In the genomic region with DNA sequence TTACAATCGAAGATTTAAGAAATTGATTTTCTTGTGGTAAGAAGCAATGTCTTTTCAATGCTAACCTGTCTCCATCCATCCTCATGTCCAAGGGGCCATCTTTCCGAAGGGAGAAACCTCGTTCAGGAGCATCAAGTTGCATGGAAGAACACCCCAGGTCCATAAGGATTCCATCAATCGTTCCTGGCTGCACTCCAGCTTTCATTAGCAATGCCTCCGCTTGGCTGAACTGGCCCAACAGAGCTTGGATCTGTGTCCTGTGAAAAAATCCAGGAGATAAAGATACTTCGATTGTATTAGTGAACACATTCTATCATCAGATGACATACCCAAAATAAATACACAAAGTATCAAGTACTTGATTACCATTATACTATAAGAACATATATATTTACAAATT, we compare ENCODE assay signal across 26 mouse cellular contexts.
DNase-seq lines count a peak whose midpoint lies in the region; ATAC-seq and TF ChIP-seq lines count a peak whose summit lies in the region.
"Had no signal": no experiment of that assay in that cellular context is flagged by ENCODE, and none has a peak within 500 bp of the region (broad histone marks: within the 10 kb centered on the region; RNA-seq: fewer than 3 reads in every experiment).

No protein-coding gene starts in this region.

- H3K4me3 ChIP-seq in hindbrain, postnatal 0 days (ENCODE audit: low read length) = no peak overlapping the region
- H3K4me3 ChIP-seq in hindbrain, embryonic 16.5 days (ENCODE audit: low read length) = no peak overlapping the region
- H3K4me3 ChIP-seq: forebrain, embryonic 10.5 days; hindbrain, embryonic 15.5 days; limb, embryonic 13.5 days; liver, embryonic 12.5 days; midbrain, embryonic 15.5 days had no signal

- H3K9me3 ChIP-seq in hindbrain, postnatal 0 days (ENCODE audit: low read length) = no peaks in the 10 kb centered on the region
- no peaks in the 10 kb centered on the region for H3K9me3 ChIP-seq in hindbrain, embryonic 16.5 days (ENCODE audit: control insufficient read depth, low read length)
- H3K9me3 ChIP-seq: forebrain, embryonic 10.5 days; hindbrain, embryonic 15.5 days; limb, embryonic 13.5 days; liver, embryonic 12.5 days; midbrain, embryonic 15.5 days had no signal

- no peaks in the 10 kb centered on the region for H3K27me3 ChIP-seq in hindbrain, postnatal 0 days (ENCODE audit: insufficient read depth, low read length)
- no peaks in the 10 kb centered on the region for H3K27me3 ChIP-seq in hindbrain, embryonic 16.5 days (replicated peaks; ENCODE audit: control insufficient read depth, insufficient read depth, low read length)
- H3K27me3 ChIP-seq: hindbrain, embryonic 15.5 days; limb, embryonic 13.5 days; liver, embryonic 12.5 days; midbrain, embryonic 15.5 days; Patski had no signal

- no peak overlapping the region for H3K4me2 ChIP-seq in hindbrain, postnatal 0 days (ENCODE audit: low read depth, low read length)
- no peak overlapping the region for H3K4me2 ChIP-seq in hindbrain, embryonic 16.5 days (ENCODE audit: low read length)
- H3K4me2 ChIP-seq: hindbrain, embryonic 15.5 days; limb, embryonic 13.5 days; liver, embryonic 12.5 days; midbrain, embryonic 15.5 days had no signal

- WGBS in hindbrain, postnatal 0 days = 72% methylated on average over 6 of the region's 6 CpGs
- WGBS in hindbrain, embryonic 16.5 days = 76% methylated on average over 6 of the region's 6 CpGs

- H3K36me3 ChIP-seq in hindbrain, postnatal 0 days (ENCODE audit: insufficient read depth, low read length) = no peaks in the 10 kb centered on the region
- no peaks in the 10 kb centered on the region for H3K36me3 ChIP-seq in hindbrain, embryonic 16.5 days (ENCODE audit: control insufficient read depth, insufficient read depth, low read length)
- H3K36me3 ChIP-seq: forebrain, embryonic 10.5 days; hindbrain, embryonic 15.5 days; limb, embryonic 13.5 days; liver, embryonic 12.5 days; midbrain, embryonic 15.5 days had no signal

- TF ChIP-seq CTCF in hindbrain, postnatal 0 days (IDR thresholded peaks at IDR 0.05; ENCODE audit: low read depth) = no peak

- H3K27ac ChIP-seq in hindbrain, postnatal 0 days = no peak overlapping the region
- H3K27ac ChIP-seq in hindbrain, embryonic 16.5 days (ENCODE audit: low read depth, low read length) = no peak overlapping the region
- H3K27ac ChIP-seq: forebrain, embryonic 10.5 days; hindbrain, embryonic 15.5 days; limb, embryonic 13.5 days; liver, embryonic 12.5 days; midbrain, embryonic 15.5 days; stomach, postnatal 0 days had no signal

- H3K9ac ChIP-seq in hindbrain, postnatal 0 days (replicated peaks; ENCODE audit: low read length) = no peak overlapping the region
- H3K9ac ChIP-seq in hindbrain, embryonic 16.5 days (ENCODE audit: low read depth, low read length) = no peak overlapping the region
- H3K9ac ChIP-seq: forebrain, postnatal 0 days; hindbrain, embryonic 15.5 days; limb, embryonic 13.5 days; liver, embryonic 12.5 days; midbrain, embryonic 15.5 days had no signal

- DNase-seq in hindbrain, postnatal 0 days (ENCODE audit: low spot score) = peak; percentile 59
- peak; percentile 23 for DNase-seq in NIH3T3 (ENCODE audit: low read depth)
- DNase-seq in cerebellum, adult 11-12 months = peak; percentile 9
- peak; percentile 65 to 67 for DNase-seq in cerebellum, postnatal 14 days
- DNase-seq in heart, adult 8-10 months (ENCODE audit: low spot score) = no peak
- DNase-seq: adrenal gland, postnatal 36 days; forebrain, postnatal 0 days; gastrocnemius, postnatal 36 days; kidney, adult 9 months; kidney, postnatal 36 days; layer of hippocampus, postnatal 36 days; lung, adult 18-20 months; right cerebral cortex, postnatal 14 days; thymus, adult 2 months; thymus, postnatal 4 days had no signal

- ATAC-seq in hindbrain, postnatal 0 days = no peak
- ATAC-seq in hindbrain, embryonic 16.5 days = no peak
- ATAC-seq in monocyte, adult 5-6 weeks (replicated peaks; ENCODE audit: insufficient number of reproducible peaks, low FRiP score, low TSS enrichment, poor library complexity, severe bottlenecking) = no peak
- ATAC-seq: CD4-positive, CD25-positive, alpha-beta regulatory T cell, adult 4 months; forebrain, postnatal 0 days; intestine, embryonic 16.5 days; liver, embryonic 12.5 days; midbrain, embryonic 15.5 days; Patski had no signal

- no peaks in the 10 kb centered on the region for H3K4me1 ChIP-seq in hindbrain, postnatal 0 days (ENCODE audit: insufficient read depth, low read length)
- H3K4me1 ChIP-seq in hindbrain, embryonic 16.5 days (ENCODE audit: control insufficient read depth, insufficient read depth, low read depth, low read length) = no peaks in the 10 kb centered on the region
- H3K4me1 ChIP-seq: forebrain, embryonic 10.5 days; hindbrain, embryonic 15.5 days; limb, embryonic 13.5 days; liver, embryonic 12.5 days; midbrain, embryonic 15.5 days had no signal
